Mouse (Mus musculus): ENCODE measurements around the gene Ttc25. TPM values are rescaled to one million over a fixed set of nuclear protein-coding genes. Genes with fewer than 3 reads are reported as not detected.

The Ttc25 gene
- polyA plus RNA-seq, 1 experiment from 2014 or later, result 0.72 TPM

DNA sequence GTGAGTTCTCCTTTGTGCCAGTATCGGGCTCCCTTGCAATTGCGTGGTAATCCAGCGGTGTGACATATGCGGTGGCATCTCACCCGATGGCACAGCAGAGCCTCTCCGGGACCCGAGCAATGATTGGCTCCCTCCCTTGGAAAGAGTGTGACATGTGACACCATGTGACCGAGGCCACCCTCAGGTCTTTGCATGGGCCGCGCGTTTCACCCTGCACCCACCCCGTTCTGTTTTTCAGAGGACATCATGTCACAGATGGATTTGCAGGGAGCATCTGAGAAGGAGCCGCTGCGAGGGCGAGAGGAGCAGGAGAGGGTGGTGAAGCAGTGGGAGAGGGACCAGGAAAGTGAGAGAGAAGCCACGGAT is 25.8 kb downstream of the Ttc25 start:
- no peaks in the 10 kb centered on the region; the same call in 1 of the 2 replicates for H3K27me3 ChIP-seq (ENCODE audit: insufficient read depth, low read length)
- no peaks in the 10 kb centered on the region for H3K36me3 ChIP-seq (ENCODE audit: insufficient read depth, low read length)
- H3K9me3 ChIP-seq (replicated peaks; ENCODE audit: low read length), result no peaks in the 10 kb centered on the region
- H3K4me3 ChIP-seq (replicated peaks; ENCODE audit: low read depth, low read length), result peak overlapping the region; percentile 13; the same call in 1 of the 2 replicates
- ATAC-seq (replicated peaks; ENCODE audit: low FRiP score, low read depth), result no peak
- no peak for TF ChIP-seq CTCF (IDR thresholded peaks at IDR 0.05; ENCODE audit: low read depth)
- H3K4me2 ChIP-seq (ENCODE audit: low read length), result peak overlapping the region; percentile 43
- H3K9ac ChIP-seq (ENCODE audit: low read depth, low read length), result peak overlapping the region; percentile 40; the same call in 1 of the 2 replicates
- H3K27ac ChIP-seq, result no peak overlapping the region
- no peak for DNase-seq (ENCODE audit: low spot score)
- WGBS, result 8% methylated on average over 16 of the region's 16 CpGs
- 0 out of 2 replicates have a peak, but pooled peaks cover 7% of the 10 kb centered on the region for H3K4me1 ChIP-seq (replicated peaks; ENCODE audit: insufficient read depth, low read length)

DNA sequence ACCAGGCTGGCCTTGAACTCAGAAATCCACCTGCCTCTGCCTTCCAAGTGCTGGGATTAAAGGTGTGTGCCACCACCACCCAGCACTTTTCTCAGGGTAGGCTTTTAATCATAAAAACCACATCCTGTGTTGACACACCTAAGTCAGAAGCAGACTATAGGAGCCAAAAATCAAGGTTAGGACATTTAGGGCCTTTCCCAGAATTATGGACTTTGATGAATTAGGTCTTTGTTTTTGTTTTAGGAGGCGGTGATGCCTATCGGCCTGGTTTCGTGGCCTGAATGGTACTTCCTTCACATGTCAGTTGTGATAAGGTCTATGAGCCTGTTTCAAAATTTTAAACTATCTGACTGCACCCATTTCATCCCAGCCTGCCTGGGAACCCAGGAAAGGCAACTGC is 28.8 kb downstream of the Ttc25 start:
- Histone ChIP-seq H3K4me1 (replicated peaks; ENCODE audit: insufficient read depth, low read length) (0 out of 2 replicates have a peak, but pooled peaks cover 7% of the 10 kb centered on the region), H3K36me3 (ENCODE audit: insufficient read depth, low read length) (no peaks in the 10 kb centered on the region), H3K27me3 (ENCODE audit: insufficient read depth, low read length) (no peaks in the 10 kb centered on the region; the same call in 1 of the 2 replicates), H3K4me2 (ENCODE audit: low read length) (no peak overlapping the region), H3K9me3 (replicated peaks; ENCODE audit: low read length) (no peaks in the 10 kb centered on the region), H3K9ac (ENCODE audit: low read depth, low read length) (no peak overlapping the region), H3K27ac (no peak overlapping the region), H3K4me3 (replicated peaks; ENCODE audit: low read depth, low read length) (no peak overlapping the region)
- WGBS, result 61% methylated on average over 3 of the region's 3 CpGs
- no peak for TF ChIP-seq CTCF (IDR thresholded peaks at IDR 0.05; ENCODE audit: low read depth)
- no peak for DNase-seq (ENCODE audit: low spot score)
- no peak for ATAC-seq (replicated peaks; ENCODE audit: low FRiP score, low read depth)

DNA sequence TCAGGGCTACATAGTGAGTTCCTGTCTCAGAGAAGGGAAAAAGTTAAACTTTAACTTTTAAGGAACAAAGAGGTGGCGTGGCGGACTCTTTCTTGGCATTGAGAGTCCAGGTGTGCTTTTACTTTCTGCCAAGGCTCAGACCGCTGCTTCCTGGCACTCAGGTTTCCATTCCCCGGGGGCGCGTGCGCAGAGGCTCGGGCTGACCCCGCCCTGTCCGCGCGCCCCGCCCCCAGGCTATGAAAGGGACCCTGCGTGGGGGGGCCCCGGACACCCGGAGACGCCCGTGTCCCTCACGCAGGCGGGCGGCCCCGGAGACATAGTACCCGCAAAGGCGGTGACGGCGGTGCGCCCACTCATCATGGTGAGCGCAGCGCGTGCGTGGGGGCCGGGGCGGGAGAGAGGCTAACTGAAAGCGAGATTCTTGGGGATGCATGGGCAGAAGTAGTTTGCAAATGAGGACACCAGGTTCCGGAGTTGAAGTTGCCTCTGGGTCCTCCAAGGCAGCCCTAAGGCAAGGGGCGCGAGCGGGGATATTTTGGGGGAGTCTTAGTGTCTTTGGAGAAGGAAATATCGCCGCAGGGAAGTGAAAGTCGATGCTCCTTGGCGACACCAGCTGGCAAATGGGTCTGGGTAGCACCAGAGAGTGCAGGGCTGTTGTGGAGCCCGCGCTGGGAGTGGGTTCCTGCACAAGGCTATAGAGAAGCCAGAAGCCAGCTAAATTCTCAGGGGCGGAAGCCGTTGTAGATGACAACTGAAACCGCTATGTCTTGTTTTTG is 29.5 kb downstream of the Ttc25 start, which contains the start of gene Cnp:
Gene Cnp (plus strand): TSS at position 197 of the 776 bp plus-strand sequence.
- no peaks in the 10 kb centered on the region for H3K9me3 ChIP-seq (replicated peaks; ENCODE audit: low read length)
- ATAC-seq (replicated peaks; ENCODE audit: low FRiP score, low read depth), result peak; percentile 55; the same call in 1 of the 2 replicates
- 1% methylated on average over 47 of the region's 47 CpGs for WGBS

DNA sequence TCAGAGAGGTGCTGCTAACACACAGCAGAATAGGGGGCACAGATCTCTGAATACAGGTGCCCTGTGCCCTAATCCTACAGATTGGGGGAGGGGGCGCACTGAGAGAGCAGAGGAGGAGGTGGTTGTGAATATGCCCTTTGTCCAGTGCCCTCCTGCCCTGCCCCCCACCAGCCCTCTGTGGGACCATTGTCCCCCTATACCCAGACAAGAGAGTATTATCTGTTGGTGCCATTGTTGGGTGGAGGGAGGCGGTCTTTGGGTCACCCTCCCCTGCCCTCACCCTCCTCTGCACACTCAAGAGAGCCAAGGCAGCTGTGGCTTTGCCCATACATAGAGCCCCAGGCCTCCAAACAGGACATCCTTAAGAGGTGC is 30.1 kb downstream of the Ttc25 start:
- H3K4me2 ChIP-seq (ENCODE audit: low read length), result peak overlapping the region; percentile 73
- H3K4me1 ChIP-seq (replicated peaks; ENCODE audit: insufficient read depth, low read length), result 0 out of 2 replicates have a peak, but pooled peaks cover 7% of the 10 kb centered on the region
- WGBS, result 60% methylated on average over 2 of the region's 2 CpGs
- DNase-seq (ENCODE audit: low spot score), result no peak
- no peak for TF ChIP-seq CTCF (IDR thresholded peaks at IDR 0.05; ENCODE audit: low read depth)
- peak overlapping the region; percentile 60 for H3K4me3 ChIP-seq (replicated peaks; ENCODE audit: low read depth, low read length)
- H3K27ac ChIP-seq, result no peak overlapping the region
- H3K9ac ChIP-seq (ENCODE audit: low read depth, low read length), result 0 out of 2 replicates have a peak overlapping the region, but pooled peaks have one; percentile 46
- no peaks in the 10 kb centered on the region for H3K9me3 ChIP-seq (replicated peaks; ENCODE audit: low read length)
- H3K36me3 ChIP-seq (ENCODE audit: insufficient read depth, low read length), result peaks cover 7% of the 10 kb centered on the region; the same call in 1 of the 2 replicates
- ATAC-seq (replicated peaks; ENCODE audit: low FRiP score, low read depth), result no peak
- no peaks in the 10 kb centered on the region; the same call in 1 of the 2 replicates for H3K27me3 ChIP-seq (ENCODE audit: insufficient read depth, low read length)

More for the DNA sequence above, 29.5 kb downstream of the Ttc25 start, which contains the start of gene Cnp:
- Histone ChIP-seq H3K4me1 (replicated peaks; ENCODE audit: insufficient read depth, low read length) (0 out of 2 replicates have a peak, but pooled peaks cover 7% of the 10 kb centered on the region), H3K9ac (ENCODE audit: low read depth, low read length) (peak within 1 kb of the TSS; percentile 46), H3K36me3 (ENCODE audit: insufficient read depth, low read length) (0 out of 2 replicates have a peak, but pooled peaks cover 3% of the 10 kb centered on the region), H3K27me3 (ENCODE audit: insufficient read depth, low read length) (no peaks in the 10 kb centered on the region; the same call in 1 of the 2 replicates), H3K4me3 (replicated peaks; ENCODE audit: low read depth, low read length) (peak within 1 kb of the TSS; percentile 60), H3K27ac (peak within 1 kb of the TSS; percentile 48), H3K4me2 (ENCODE audit: low read length) (peak within 1 kb of the TSS; percentile 73)
- peak; percentile 23; the same call in 1 of the 2 replicates for TF ChIP-seq CTCF (IDR thresholded peaks at IDR 0.05; ENCODE audit: low read depth)
- DNase-seq (ENCODE audit: low spot score), result peak; percentile 83

DNA sequence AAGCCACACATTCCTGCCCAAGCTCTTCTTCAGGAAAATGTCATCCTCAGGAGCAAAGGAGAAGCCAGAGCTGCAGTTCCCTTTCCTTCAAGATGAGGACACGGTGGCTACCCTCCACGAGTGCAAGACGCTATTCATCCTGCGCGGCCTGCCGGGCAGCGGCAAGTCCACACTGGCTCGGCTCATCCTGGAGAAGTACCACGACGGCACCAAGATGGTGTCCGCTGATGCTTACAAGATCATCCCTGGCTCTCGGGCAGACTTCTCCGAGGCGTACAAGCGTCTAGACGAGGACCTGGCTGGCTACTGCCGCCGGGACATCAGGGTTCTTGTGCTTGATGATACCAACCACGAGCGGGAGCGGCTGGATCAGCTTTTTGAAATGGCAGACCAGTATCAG is 30.8 kb downstream of the Ttc25 start:
- ATAC-seq (replicated peaks; ENCODE audit: low FRiP score, low read depth) (no peak), DNase-seq (ENCODE audit: low spot score) (no peak)
- 75% methylated on average over 21 of the region's 21 CpGs for WGBS
- H3K36me3 ChIP-seq (ENCODE audit: insufficient read depth, low read length), result peaks cover 14% of the 10 kb centered on the region; the same call in 1 of the 2 replicates
- H3K9ac ChIP-seq (ENCODE audit: low read depth, low read length), result no peak overlapping the region
- H3K27ac ChIP-seq, result no peak overlapping the region
- H3K4me2 ChIP-seq (ENCODE audit: low read length), result no peak overlapping the region
- H3K27me3 ChIP-seq (ENCODE audit: insufficient read depth, low read length), result no peaks in the 10 kb centered on the region; the same call in 1 of the 2 replicates
- H3K4me1 ChIP-seq (replicated peaks; ENCODE audit: insufficient read depth, low read length), result 0 out of 2 replicates have a peak, but pooled peaks cover under 1% of the 10 kb centered on the region
- TF ChIP-seq CTCF (IDR thresholded peaks at IDR 0.05; ENCODE audit: low read depth), result no peak
- no peak overlapping the region for H3K4me3 ChIP-seq (replicated peaks; ENCODE audit: low read depth, low read length)
- H3K9me3 ChIP-seq (replicated peaks; ENCODE audit: low read length), result no peaks in the 10 kb centered on the region

DNA sequence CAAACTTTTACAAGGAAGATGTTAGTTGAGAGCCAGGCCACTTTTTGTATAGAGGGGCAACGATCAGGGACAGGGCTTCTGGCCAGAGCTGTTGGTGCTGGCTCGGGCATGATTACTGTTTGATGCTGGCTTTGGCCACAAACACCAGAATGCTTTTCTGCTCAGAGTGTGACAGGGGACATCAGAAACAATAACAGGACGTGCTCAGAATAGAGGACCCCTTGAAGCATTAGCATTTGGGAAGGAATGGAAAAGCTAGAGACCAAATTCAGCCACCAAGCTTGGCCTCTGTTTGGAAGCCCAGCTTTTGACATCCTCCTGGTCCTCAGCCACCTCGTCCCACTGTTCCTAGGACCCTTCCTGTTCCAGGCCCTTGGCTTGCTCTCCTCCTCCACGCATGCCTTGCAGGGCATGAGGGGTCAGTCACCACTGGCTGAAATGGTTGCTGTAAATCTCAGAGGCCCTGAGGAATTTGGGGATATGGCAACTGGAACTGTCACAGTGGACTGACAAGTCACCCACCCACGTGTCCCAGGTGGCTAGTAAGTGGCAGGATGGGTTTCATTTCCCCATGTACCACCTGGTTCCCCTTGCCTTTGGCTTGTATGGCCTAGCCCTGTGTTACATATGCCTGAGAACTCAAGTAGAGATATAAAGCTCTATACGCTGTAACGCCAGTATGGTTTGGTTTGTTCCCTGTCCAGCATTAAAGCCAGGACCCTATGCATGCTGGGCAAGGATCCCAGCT is 32.6 kb downstream of the Ttc25 start:
- Histone ChIP-seq H3K4me3 (replicated peaks; ENCODE audit: low read depth, low read length) (no peak overlapping the region), H3K27me3 (ENCODE audit: insufficient read depth, low read length) (no peaks in the 10 kb centered on the region), H3K9ac (ENCODE audit: low read depth, low read length) (no peak overlapping the region), H3K27ac (no peak overlapping the region), H3K4me2 (ENCODE audit: low read length) (no peak overlapping the region), H3K36me3 (ENCODE audit: insufficient read depth, low read length) (peaks cover 23% of the 10 kb centered on the region), H3K4me1 (replicated peaks; ENCODE audit: insufficient read depth, low read length) (no peaks in the 10 kb centered on the region), H3K9me3 (replicated peaks; ENCODE audit: low read length) (no peaks in the 10 kb centered on the region)
- WGBS, result 58% methylated on average over 8 of the region's 8 CpGs
- DNase-seq (ENCODE audit: low spot score) (no peak), ATAC-seq (replicated peaks; ENCODE audit: low FRiP score, low read depth) (no peak)
- TF ChIP-seq CTCF (IDR thresholded peaks at IDR 0.05; ENCODE audit: low read depth), result no peak
